Mouse (Mus musculus) layer of hippocampus, adult 11-12 months (tissue): Measurements from ENCODE around the gene Mmp24.

Experiments used
- DNase-seq: peaks from one replicate; pipeline ENCODE4 v3.0.0; 2022; ENCODE audit warnings: low spot score

The Mmp24 gene

DNA sequence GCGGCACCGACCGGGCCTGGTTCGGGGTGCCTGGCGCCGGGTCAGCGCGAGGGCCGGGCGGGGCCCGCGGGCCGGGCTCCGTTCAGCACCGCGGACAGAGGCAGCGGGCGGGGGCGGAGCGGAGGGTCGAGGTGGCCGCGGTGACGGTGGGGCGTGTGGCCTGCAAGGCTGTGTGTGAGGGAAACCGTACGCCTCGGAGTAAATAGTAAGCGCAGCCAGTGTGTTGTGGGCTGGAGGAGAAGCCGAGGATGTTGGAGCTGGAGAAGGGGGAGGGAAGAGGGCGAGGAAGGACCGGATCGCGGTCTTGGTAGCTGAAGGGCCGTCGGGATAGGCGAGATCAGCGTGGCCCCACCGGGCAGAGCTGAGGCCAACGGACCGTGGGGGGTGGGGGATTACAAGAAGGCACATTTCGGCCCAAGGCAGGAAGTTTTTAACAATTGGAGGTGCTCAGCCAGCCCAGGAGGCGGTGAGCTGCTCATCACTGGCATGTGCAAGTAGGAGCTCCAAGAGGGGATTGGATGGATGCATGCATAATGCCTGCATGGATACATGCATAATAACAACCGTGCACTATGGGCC lies 632 bp downstream of the Mmp24 start:
- DNase-seq, result peak; percentile 22

GRCm38 (mm10) chr2:155776824-155777687 lies 1.9 kb downstream of the Mmp24 start:
- no peak for DNase-seq

GRCm38 (mm10) chr2:155777688-155777985 lies 2.5 kb downstream of the Mmp24 start:
- DNase-seq, result no peak

GRCm38 (mm10) chr2:155778004-155778403 lies 2.9 kb downstream of the Mmp24 start:
- DNase-seq, result no peak

DNA sequence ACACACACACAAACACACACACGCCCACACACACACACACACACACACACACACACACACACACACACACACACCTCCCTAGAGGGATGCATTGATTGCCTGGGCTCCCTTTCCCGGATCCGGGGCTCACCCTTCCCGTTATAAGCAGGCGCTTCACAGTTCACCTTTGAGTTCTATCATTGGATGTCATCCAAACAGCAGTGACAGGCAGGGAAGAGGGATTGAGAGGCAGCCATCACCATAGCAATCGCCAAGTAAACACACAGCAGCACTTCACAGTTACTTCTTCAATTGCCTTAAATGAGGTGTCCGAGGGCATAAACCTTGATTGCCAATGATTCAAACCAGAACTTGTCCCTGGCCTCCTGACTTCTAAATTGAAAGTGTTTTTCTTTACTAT lies 3.9 kb downstream of the Mmp24 start:
- no peak for DNase-seq

DNA sequence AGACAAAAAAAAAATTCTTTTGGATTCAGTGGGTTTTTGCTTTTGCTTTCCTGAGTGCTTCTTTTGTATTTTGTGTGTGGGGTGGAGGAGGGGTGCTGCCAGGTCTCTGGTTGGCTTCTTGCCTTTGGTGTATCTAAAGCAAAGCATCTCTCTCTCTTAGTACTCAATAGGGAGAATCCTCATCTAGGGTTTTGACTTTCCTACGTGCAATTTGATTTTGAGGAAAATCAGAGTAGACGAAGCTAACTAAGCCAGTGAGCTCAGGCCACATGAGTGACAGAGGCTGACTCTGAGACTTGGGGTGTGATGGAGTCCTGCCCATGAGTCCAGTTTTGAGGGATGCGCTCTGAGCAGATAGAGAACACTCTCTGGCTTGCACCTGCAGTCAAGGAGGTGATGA lies 4.4 kb downstream of the Mmp24 start:
- DNase-seq, result no peak

DNA sequence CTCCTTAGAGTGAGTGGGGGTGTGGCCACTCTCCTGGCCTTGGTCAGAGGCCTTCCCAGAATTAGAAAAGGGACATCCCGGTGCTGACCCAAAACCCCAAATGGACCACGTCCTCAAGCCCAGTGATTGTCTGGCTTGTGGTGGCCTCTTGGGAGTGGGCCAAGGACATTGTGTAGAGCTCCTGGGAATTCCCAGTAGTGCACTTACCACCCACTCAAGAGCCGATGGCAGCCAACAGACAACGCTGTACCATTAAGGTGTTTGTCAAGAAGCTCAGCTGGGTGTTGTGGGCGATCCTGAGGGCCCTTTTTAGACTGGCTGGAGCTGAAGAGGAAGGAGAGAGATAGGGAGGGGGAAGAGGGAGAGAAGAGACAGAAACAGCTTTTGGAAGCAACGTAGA lies 9.4 kb downstream of the Mmp24 start:
- DNase-seq, result no peak

DNA sequence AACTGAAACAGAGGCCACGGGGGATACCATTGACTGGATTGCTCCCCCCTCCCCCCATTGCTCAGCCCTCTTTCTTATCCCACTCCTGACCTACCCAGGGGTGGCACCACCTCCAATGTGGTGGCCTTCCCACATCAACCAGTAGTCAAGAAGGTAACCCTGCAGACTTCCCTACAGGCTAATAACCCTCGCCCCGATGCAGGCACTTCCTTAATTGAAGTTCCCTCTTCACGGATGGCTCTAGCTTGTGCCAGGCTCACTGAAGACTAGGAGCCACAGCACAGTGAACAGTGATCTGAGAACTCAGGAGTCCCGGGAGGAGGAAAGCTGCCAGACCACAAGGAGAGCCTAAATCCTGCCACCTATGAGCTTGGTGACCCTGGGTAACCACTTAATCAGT lies 11.8 kb downstream of the Mmp24 start:
- no peak for DNase-seq

GRCm38 (mm10) chr2:155787949-155788931 lies 13.1 kb downstream of the Mmp24 start:
- no peak for DNase-seq

- DNase-seq, result no peak
Observed at GRCm38 (mm10) chr2:155792899-155793298, 17.8 kb downstream of the Mmp24 start.

DNA sequence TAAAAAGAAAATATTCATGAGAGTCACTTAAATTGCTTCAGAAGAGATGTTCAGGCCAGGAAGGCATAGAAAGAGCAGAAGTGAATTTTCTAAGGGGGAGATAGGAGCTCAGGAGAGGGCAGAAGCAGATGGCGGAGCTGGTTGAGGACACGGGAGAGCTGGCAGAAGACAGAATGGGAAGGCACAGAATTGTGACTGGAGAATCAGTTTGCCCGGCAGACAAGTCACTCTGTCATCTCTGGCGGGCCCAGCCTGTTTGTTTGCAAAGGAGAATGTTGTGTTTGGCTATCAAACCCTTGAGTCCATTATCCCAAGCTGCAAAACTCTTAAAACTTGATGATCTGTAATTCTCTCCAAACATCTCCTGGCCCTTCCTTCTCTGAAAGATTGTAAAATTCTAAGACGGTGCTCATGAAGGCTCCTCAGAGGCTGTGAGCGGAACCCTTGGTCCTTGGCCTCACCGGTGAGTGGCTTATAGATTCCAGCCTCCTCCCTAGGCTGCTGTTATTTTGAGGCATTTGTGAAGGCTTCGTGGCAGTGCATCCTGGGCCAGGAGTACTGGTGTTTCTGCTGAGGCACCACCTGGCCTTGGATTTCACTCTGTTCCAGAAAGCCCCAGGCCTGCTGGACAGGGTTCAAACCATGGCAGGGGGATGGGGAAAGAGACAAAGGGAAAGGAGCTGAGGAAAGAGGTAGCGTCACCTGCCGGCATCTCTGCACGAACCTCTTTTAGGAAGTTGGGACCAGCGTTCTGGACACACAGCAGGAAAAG lies 19.7 kb downstream of the Mmp24 start:
- no peak for DNase-seq

GRCm38 (mm10) chr2:155798613-155799012 lies 23.5 kb downstream of the Mmp24 start:
- no peak for DNase-seq

DNA sequence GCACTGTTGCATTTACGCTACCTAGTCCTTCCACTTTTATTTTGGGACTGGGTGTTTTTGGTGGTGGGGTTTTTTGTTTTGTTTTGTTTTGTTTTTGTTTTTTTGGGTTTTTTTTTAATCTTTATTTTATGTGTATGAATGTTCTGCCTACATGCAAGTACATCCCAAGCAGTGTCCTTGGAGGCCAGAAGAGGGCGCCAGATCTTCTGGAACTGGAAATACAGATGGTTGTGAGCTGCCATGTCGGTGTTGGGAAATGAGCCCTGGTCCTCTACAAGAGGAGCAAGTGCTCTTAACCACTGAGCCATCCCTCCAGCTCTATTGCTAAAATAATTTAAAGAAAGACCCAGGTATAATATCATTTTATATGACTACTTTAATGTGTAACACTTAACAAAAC lies 27.6 kb downstream of the Mmp24 start:
- no peak for DNase-seq

DNA sequence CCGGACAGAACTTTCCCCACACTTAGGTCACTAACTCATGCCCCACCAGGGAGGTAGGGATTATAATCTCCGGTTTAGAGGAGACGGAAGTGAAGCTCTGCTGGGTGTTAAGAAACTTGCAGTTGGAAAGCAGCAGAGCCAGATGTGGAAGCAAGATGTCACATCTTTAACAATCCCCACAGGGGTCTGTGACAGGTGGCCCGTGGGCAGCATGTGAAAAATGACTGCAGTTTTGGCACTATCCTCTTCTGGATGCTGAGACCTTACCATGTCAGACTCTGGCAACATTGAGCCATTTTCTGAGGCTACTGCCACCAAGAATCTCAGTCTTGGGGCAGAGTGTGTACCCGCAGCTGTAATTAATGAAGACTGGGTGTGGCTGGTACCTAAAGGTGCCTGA lies 28.9 kb downstream of the Mmp24 start:
- no peak for DNase-seq

- DNase-seq, result no peak
Observed at GRCm38 (mm10) chr2:155805231-155805924, 30.2 kb downstream of the Mmp24 start.

- DNase-seq, result no peak
Observed at GRCm38 (mm10) chr2:155805925-155806255, 30.7 kb downstream of the Mmp24 start.

- no peak for DNase-seq
Observed at GRCm38 (mm10) chr2:155806548-155806947, 31.4 kb downstream of the Mmp24 start.

DNA sequence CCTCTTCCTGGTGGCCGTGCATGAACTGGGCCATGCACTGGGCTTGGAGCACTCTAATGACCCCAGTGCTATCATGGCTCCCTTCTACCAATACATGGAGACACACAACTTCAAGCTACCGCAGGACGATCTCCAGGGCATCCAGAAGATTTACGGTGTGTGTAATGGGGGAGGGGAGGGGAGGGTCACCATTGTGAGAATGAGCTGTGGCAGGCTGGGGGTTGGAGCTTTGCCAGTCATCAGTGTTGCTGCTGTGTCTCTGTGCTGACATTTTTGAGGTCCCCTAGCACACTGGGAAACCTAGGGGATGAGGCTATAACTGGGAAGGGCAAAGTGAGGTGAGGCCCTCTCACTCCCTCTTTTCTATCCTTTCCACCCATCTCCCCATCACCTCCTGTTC lies 32.3 kb downstream of the Mmp24 start:
- no peak for DNase-seq

DNA sequence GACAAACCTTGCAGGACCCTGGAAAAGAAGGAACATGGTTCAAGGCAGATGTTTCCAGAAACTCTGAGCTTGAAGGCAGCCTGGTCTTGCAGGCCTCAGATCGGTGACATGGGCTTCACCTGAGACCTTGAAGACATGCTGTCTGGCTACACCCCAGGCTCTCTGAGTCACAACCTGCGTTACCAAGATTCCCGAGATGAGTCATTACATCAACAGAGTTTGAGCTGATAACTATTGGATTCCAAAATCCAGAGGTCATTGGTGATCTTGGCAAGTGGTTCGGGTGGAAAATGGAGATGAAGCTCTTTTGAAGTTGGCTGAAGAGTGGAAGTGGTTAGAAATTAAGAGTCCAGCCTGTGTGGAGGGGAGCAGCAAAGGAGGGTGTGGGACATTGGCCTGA lies 34.5 kb downstream of the Mmp24 start:
- no peak for DNase-seq

DNA sequence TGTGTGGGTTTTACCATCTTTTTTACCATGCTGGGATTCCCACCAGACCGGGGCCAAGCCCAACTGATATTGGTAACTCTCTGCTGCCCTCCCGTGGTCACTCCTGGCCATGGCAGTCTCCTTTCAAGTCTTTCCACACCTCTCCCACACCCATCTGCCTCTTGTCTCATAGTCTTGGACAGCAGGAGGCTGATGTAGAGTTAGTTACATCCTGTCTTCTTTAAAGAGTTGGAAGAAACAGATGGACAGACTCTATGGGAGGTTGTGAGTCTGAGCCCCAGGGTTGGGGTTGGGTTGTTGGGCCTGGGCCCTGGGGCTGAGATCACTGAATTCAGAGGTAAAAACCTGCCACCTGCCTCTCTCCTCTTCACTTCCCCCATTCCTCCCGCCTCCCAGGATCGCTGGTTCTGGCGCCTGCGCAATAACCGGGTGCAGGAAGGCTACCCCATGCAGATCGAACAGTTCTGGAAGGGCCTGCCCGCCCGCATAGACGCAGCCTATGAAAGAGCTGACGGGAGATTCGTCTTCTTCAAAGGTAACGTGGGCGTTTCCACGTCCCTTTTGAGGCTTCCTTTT lies 36.8 kb downstream of the Mmp24 start:
- peak; percentile 89 for DNase-seq

DNA sequence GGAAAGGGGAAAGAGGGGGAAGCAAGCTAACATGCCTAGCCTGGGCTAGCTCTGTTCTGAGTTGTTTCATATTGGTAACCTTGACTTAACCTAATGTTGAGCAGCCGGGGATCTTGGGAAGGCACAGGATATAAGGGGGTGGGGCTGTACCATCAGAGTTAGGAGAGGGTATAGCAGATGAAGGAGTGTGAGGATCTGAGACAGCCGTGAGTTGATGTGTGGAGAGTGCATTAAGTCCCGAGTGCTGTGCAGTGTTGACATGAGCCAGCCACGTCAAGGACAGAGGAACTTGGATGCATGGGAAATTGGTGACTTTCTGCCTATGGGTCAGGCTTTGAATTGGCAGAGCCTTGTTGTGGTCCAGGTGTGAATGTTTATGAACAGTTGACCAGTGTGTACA lies 37.5 kb downstream of the Mmp24 start:
- no peak for DNase-seq
